Mouse (Mus musculus) myocyte (in vitro differentiated cells): ENCODE measurements around the gene Tenm2. TPM values are rescaled to one million over a fixed set of nuclear protein-coding genes. Genes with fewer than 3 reads are reported as not detected.

Experiments used
- H3K27me3 ChIP-seq: one replicate; pipeline ENCODE4 v1.6.1; 2011; ENCODE audit not compliant: control insufficient read depth, insufficient read depth, insufficient read length
- H3K36me3 ChIP-seq: one replicate; pipeline ENCODE4 v1.6.1; 2011; ENCODE audit not compliant: control insufficient read depth, insufficient read depth
- H3K4me2 ChIP-seq: one replicate; pipeline ENCODE4 v1.6.1; 2011; ENCODE audit warnings: low read depth, control low read depth
- H3K4me3 ChIP-seq: one replicate; pipeline ENCODE4 v1.5.1; 2011; ENCODE audit warnings: mild to moderate bottlenecking, control low read depth, moderate library complexity
- H3K79me2 ChIP-seq: one replicate; pipeline ENCODE4 v1.6.1; 2011; ENCODE audit not compliant: control insufficient read depth, insufficient read depth
- H3ac ChIP-seq: one replicate; pipeline ENCODE4 v1.6.1; 2011; ENCODE audit not compliant: control insufficient read depth, insufficient read length
- CEBPB ChIP-seq: IDR thresholded peaks from 2 replicates; pipeline ENCODE4 v1.6.1; 2011; ENCODE audit warnings: mild to moderate bottlenecking, moderate library complexity; ENCODE audit not compliant: poor library complexity, insufficient read depth, severe bottlenecking
- E2F4 ChIP-seq: IDR thresholded peaks from one replicate; pipeline ENCODE4 v1.6.1; 2011; ENCODE audit warnings: mild to moderate bottlenecking, control low read depth, moderate library complexity; ENCODE audit not compliant: insufficient read depth
- MAX ChIP-seq: IDR thresholded peaks from one replicate; pipeline ENCODE4 v1.6.1; 2011; ENCODE audit warnings: low read depth, mild to moderate bottlenecking, control low read depth
- MYOD1 ChIP-seq, 3 experiments: IDR thresholded peaks; one replicate each; pipeline ENCODE4 v1.6.1; 2011; ENCODE audit warnings: control low read depth in 2 of 3, low read depth in 2 of 3, mild to moderate bottlenecking in 2 of 3, moderate library complexity in 1 of 3; ENCODE audit not compliant: insufficient read length in 2 of 3, control insufficient read depth in 1 of 3
- MYOG ChIP-seq, 3 experiments: IDR thresholded peaks; one replicate each; pipeline ENCODE4 v1.6.1; 2011; ENCODE audit warnings: control low read depth in 2 of 3, low read depth in 2 of 3, mild to moderate bottlenecking in 2 of 3; ENCODE audit not compliant: insufficient read length in 2 of 3, control insufficient read depth in 1 of 3, insufficient read depth in 1 of 3
- POLR2A ChIP-seq: IDR thresholded peaks from one replicate; pipeline ENCODE4 v1.6.1; 2011; ENCODE audit warnings: low read depth, mild to moderate bottlenecking, control low read depth, moderate library complexity; ENCODE audit not compliant: insufficient read length
- POLR2AphosphoS2 ChIP-seq: IDR thresholded peaks from one replicate; pipeline ENCODE4 v1.6.1; 2011; ENCODE audit warnings: low read depth, control low read depth; ENCODE audit not compliant: insufficient read length
- REST ChIP-seq: IDR thresholded peaks from one replicate; pipeline ENCODE4 v1.6.1; 2011; ENCODE audit warnings: mild to moderate bottlenecking, control low read depth, moderate library complexity; ENCODE audit not compliant: insufficient read depth, insufficient read length
- SRF ChIP-seq: IDR thresholded peaks from one replicate; pipeline ENCODE4 v1.6.1; 2011; ENCODE audit warnings: low read depth; ENCODE audit not compliant: control insufficient read depth, insufficient read length
- TCF12 ChIP-seq: IDR thresholded peaks from one replicate; pipeline ENCODE4 v1.6.1; 2011; ENCODE audit warnings: mild to moderate bottlenecking, control low read depth; ENCODE audit not compliant: poor library complexity, insufficient read depth, severe bottlenecking
- TCF3 ChIP-seq: IDR thresholded peaks from one replicate; pipeline ENCODE4 v1.6.1; 2011; ENCODE audit warnings: low read depth, control low read depth; ENCODE audit not compliant: insufficient read length
- USF1 ChIP-seq: IDR thresholded peaks from one replicate; pipeline ENCODE4 v1.6.1; 2011; ENCODE audit warnings: low read depth, mild to moderate bottlenecking, control low read depth, moderate library complexity
- polyA plus RNA-seq: library from polyadenylated mRNA; unstranded; fragments of >200 nt; fragmentation: generic; extraction: Trizol; gene quantifications from one replicate; pipeline ENCODE4 v1.2.1, GENCODE M21; 2012; ENCODE audit warnings: missing spikeins

The Tenm2 gene
- polyA plus RNA-seq, 1 experiment = 0.28 TPM

GRCm38 (mm10) chr11:36988776-36989565 lies 246.8 kb downstream of the Tenm2 start:
- no peak overlapping the region for H3K4me2 ChIP-seq
- TF ChIP-seq USF1 (no peak), REST (no peak), E2F4 (no peak), CEBPB (no peak), MYOD1 (IDR thresholded peaks at IDR 0.05; ENCODE audit: control insufficient read depth in 1 of 3, insufficient read length in 2 of 3, low read depth in 2 of 3) (no peak), TCF3 (no peak), POLR2AphosphoS2 (no peak), POLR2A (no peak), SRF (no peak), TCF12 (no peak), MAX (no peak), MYOG (IDR thresholded peaks at IDR 0.05; ENCODE audit: control insufficient read depth in 1 of 3, insufficient read depth in 1 of 3, insufficient read length in 2 of 3, low read depth in 2 of 3) (no peak)

GRCm38 (mm10) chr11:36974142-36974541 lies 261.6 kb downstream of the Tenm2 start:
- H3K36me3 ChIP-seq = no peaks in the 10 kb centered on the region
- TF ChIP-seq MAX (no peak), TCF3 (no peak), REST (no peak), E2F4 (no peak), USF1 (no peak), MYOD1 (IDR thresholded peaks at IDR 0.05; ENCODE audit: control insufficient read depth in 1 of 3, insufficient read length in 2 of 3, low read depth in 2 of 3) (no peak), POLR2AphosphoS2 (no peak), POLR2A (no peak), MYOG (IDR thresholded peaks at IDR 0.05; ENCODE audit: control insufficient read depth in 1 of 3, insufficient read depth in 1 of 3, insufficient read length in 2 of 3, low read depth in 2 of 3) (no peak), TCF12 (no peak), CEBPB (no peak), SRF (no peak)
- no peaks in the 10 kb centered on the region for H3K27me3 ChIP-seq

More at GRCm38 (mm10) chr11:36988776-36989565, 246.8 kb downstream of the Tenm2 start:
- Histone ChIP-seq H3ac (no peak overlapping the region), H3K79me2 (no peaks in the 10 kb centered on the region), H3K4me3 (no peak overlapping the region), H3K27me3 (no peaks in the 10 kb centered on the region), H3K36me3 (no peaks in the 10 kb centered on the region)

GRCm38 (mm10) chr11:36958102-36958501 lies 277.7 kb downstream of the Tenm2 start:
- Histone ChIP-seq H3K4me2 (no peak overlapping the region), H3K4me3 (no peak overlapping the region), H3K27me3 (no peaks in the 10 kb centered on the region), H3K79me2 (no peaks in the 10 kb centered on the region), H3K36me3 (no peaks in the 10 kb centered on the region), H3ac (no peak overlapping the region)
- TF ChIP-seq MYOD1 (IDR thresholded peaks at IDR 0.05; ENCODE audit: control insufficient read depth in 1 of 3, insufficient read length in 2 of 3, low read depth in 2 of 3) = no peak
- no peak for TF ChIP-seq REST
- no peak for TF ChIP-seq SRF
- no peak for TF ChIP-seq CEBPB
- TF ChIP-seq E2F4 = no peak
- TF ChIP-seq TCF12 = no peak
- TF ChIP-seq MAX = no peak
- TF ChIP-seq MYOG (IDR thresholded peaks at IDR 0.05; ENCODE audit: control insufficient read depth in 1 of 3, insufficient read depth in 1 of 3, insufficient read length in 2 of 3, low read depth in 2 of 3) = no peak
- TF ChIP-seq POLR2A = no peak
- TF ChIP-seq TCF3 = no peak
- no peak for TF ChIP-seq POLR2AphosphoS2
- TF ChIP-seq USF1 = no peak

More at GRCm38 (mm10) chr11:36974142-36974541, 261.6 kb downstream of the Tenm2 start:
- Histone ChIP-seq H3K4me2 (no peak overlapping the region), H3ac (no peak overlapping the region), H3K4me3 (no peak overlapping the region), H3K79me2 (no peaks in the 10 kb centered on the region)

GRCm38 (mm10) chr11:36941429-36941828 lies 294.3 kb downstream of the Tenm2 start:
- H3K4me2 ChIP-seq = no peak overlapping the region
- no peaks in the 10 kb centered on the region for H3K79me2 ChIP-seq
- H3K27me3 ChIP-seq = no peaks in the 10 kb centered on the region
- no peak for TF ChIP-seq MYOD1 (IDR thresholded peaks at IDR 0.05; ENCODE audit: control insufficient read depth in 1 of 3, insufficient read length in 2 of 3, low read depth in 2 of 3)
- no peak for TF ChIP-seq MAX
- TF ChIP-seq MYOG (IDR thresholded peaks at IDR 0.05; ENCODE audit: control insufficient read depth in 1 of 3, insufficient read depth in 1 of 3, insufficient read length in 2 of 3, low read depth in 2 of 3) = no peak
- no peak for TF ChIP-seq CEBPB
- TF ChIP-seq E2F4 = no peak
- TF ChIP-seq TCF12 = no peak
- no peak for TF ChIP-seq TCF3
- TF ChIP-seq POLR2AphosphoS2 = no peak
- H3ac ChIP-seq = no peak overlapping the region
- H3K4me3 ChIP-seq = no peak overlapping the region
- no peaks in the 10 kb centered on the region for H3K36me3 ChIP-seq
